Mouse (Mus musculus) liver, postnatal 0 days (tissue): Measurements from ENCODE around the gene Tmem91. TPM values are rescaled to one million over a fixed set of nuclear protein-coding genes. Genes with fewer than 3 reads are reported as not detected.

Source experiments
- ATAC-seq: fragments of 200-750 bp; cut with Nextera tagmentation; 2 replicates; pipeline ENCODE4 v1.8.0; 2017; ENCODE audit warnings: mild to moderate bottlenecking, moderate library complexity
- DNase-seq: peaks from one replicate; pipeline ENCODE4 v3.0.0-alpha.2; 2016
- H3K27ac ChIP-seq: fragments of 300-500 bp; sonication (generic); 2 replicates; pipeline ENCODE4 v1.5.1; 2014; ENCODE audit warnings: antibody characterized with exemption, moderate library complexity, mild to moderate bottlenecking, low read depth
- H3K27me3 ChIP-seq: fragments of 300-500 bp; sonication (generic); 2 replicates; pipeline ENCODE4 v1.6.1; 2014; ENCODE audit warnings: low read length, control low read depth, mixed read lengths; ENCODE audit not compliant: insufficient read depth
- H3K36me3 ChIP-seq: fragments of 300-500 bp; sonication (generic); replicated peaks from 2 replicates; pipeline ENCODE4 v1.6.1; 2014; ENCODE audit warnings: mild to moderate bottlenecking, control low read depth, low read length, moderate library complexity, mixed read lengths; ENCODE audit not compliant: insufficient read depth
- H3K4me1 ChIP-seq: fragments of 300-500 bp; sonication (generic); 2 replicates; pipeline ENCODE4 v1.6.1; 2014; ENCODE audit warnings: antibody characterized with exemption, mild to moderate bottlenecking, control low read depth; ENCODE audit not compliant: insufficient read depth
- H3K4me2 ChIP-seq: fragments of 300-500 bp; sonication (generic); 2 replicates; pipeline ENCODE4 v1.6.1; 2014; ENCODE audit warnings: low read depth, mild to moderate bottlenecking, low read length, moderate library complexity, mixed read lengths
- H3K4me3 ChIP-seq: fragments of 300-500 bp; sonication (generic); 2 replicates; pipeline ENCODE4 v1.5.1; 2014; ENCODE audit warnings: low read depth, low read length
- H3K9ac ChIP-seq: fragments of 300-500 bp; sonication (generic); replicated peaks from 2 replicates; pipeline ENCODE4 v1.6.1; 2014; ENCODE audit warnings: mild to moderate bottlenecking, moderate library complexity
- H3K9me3 ChIP-seq: fragments of 300-500 bp; sonication (generic); 2 replicates; pipeline ENCODE4 v1.6.1; 2016; ENCODE audit warnings: mild to moderate bottlenecking, control low read depth, low read length, mixed read lengths
- CTCF ChIP-seq: sonication (generic); IDR thresholded peaks from 2 replicates; pipeline ENCODE4 v1.5.1; 2016; ENCODE audit warnings: antibody characterized with exemption, low read depth
- EP300 ChIP-seq: IDR thresholded peaks from 2 replicates; pipeline ENCODE4 v1.6.1; 2016; ENCODE audit warnings: antibody characterized with exemption, low read depth, mild to moderate bottlenecking
- WGBS: fragments of 180-500 bp; shearing (Covaris S2); extraction: QIAGEN DNeasy Blood & Tissue Kit; methylation state at CpG from one replicate; pipeline ENCODE4 v1.1.7; 2014; ENCODE audit not compliant: insufficient replicate concordance; 5-methylcytosine and 5-hydroxymethylcytosine counted together
- polyA plus RNA-seq: library from polyadenylated mRNA; unstranded; fragments of >200 nt; fragmentation: Nextera tagmentation; extraction: Ambion mirVana; gene quantifications from 2 replicates; pipeline ENCODE4 v1.2.1, GENCODE M21; 2015

Gene Tmem91
- polyA plus RNA-seq, 1 experiment from 2014 or later: 0.76 TPM

GRCm38 (mm10) chr7:25715731-25716271 lies 40.8 kb upstream of the Tmem91 start:
- peaks cover 40% of the 10 kb centered on the region for H3K36me3 ChIP-seq
- no peak overlapping the region for H3K4me2 ChIP-seq
- 95% methylated on average over 22 of the region's 22 CpGs for WGBS
- no peak for TF ChIP-seq EP300
- no peak for TF ChIP-seq CTCF
- H3K4me1 ChIP-seq: peaks cover 24% of the 10 kb centered on the region
- H3K27me3 ChIP-seq: no peaks in the 10 kb centered on the region
- DNase-seq (no peak), ATAC-seq (no peak)
- H3K4me3 ChIP-seq: no peak overlapping the region
- H3K9me3 ChIP-seq: no peaks in the 10 kb centered on the region
- H3K27ac ChIP-seq: no peak overlapping the region
- no peak overlapping the region for H3K9ac ChIP-seq

GRCm38 (mm10) chr7:25714581-25714980 lies 39.6 kb upstream of the Tmem91 start:
- 92% methylated on average over 8 of the region's 8 CpGs for WGBS
- Histone ChIP-seq H3K4me3 (no peak overlapping the region), H3K4me1 (peaks cover 35% of the 10 kb centered on the region), H3K27ac (no peak overlapping the region), H3K36me3 (peaks cover 33% of the 10 kb centered on the region), H3K9me3 (no peaks in the 10 kb centered on the region), H3K4me2 (no peak overlapping the region), H3K9ac (no peak overlapping the region), H3K27me3 (no peaks in the 10 kb centered on the region)
- no peak for ATAC-seq
- TF ChIP-seq EP300: no peak
- no peak for TF ChIP-seq CTCF
- no peak for DNase-seq

- no peak overlapping the region for H3K4me2 ChIP-seq
- peaks cover 27% of the 10 kb centered on the region for H3K4me1 ChIP-seq
- H3K9ac ChIP-seq: no peak overlapping the region
- ATAC-seq (no peak), DNase-seq (no peak)
- H3K9me3 ChIP-seq: no peaks in the 10 kb centered on the region
- no peak overlapping the region for H3K4me3 ChIP-seq
- no peaks in the 10 kb centered on the region for H3K27me3 ChIP-seq
- H3K27ac ChIP-seq: no peak overlapping the region
- peaks cover 33% of the 10 kb centered on the region for H3K36me3 ChIP-seq
- TF ChIP-seq EP300 (no peak), CTCF (no peak)
- WGBS: 82% methylated on average over 9 of the region's 9 CpGs
Observed at GRCm38 (mm10) chr7:25712801-25713200, 37.8 kb upstream of the Tmem91 start.

GRCm38 (mm10) chr7:25711731-25712197 lies 36.8 kb upstream of the Tmem91 start:
- ATAC-seq: peak; percentile 56; the same call in 1 of the 2 replicates
- no peak overlapping the region for H3K4me3 ChIP-seq
- H3K4me1 ChIP-seq: peaks cover 34% of the 10 kb centered on the region
- no peaks in the 10 kb centered on the region for H3K27me3 ChIP-seq
- WGBS: 25% methylated on average over 7 of the region's 7 CpGs
- no peaks in the 10 kb centered on the region for H3K9me3 ChIP-seq
- H3K36me3 ChIP-seq: peaks cover 33% of the 10 kb centered on the region
- 0 out of 2 replicates have a peak overlapping the region, but pooled peaks have one; percentile 9 for H3K4me2 ChIP-seq
- peak overlapping the region; percentile 70 for H3K27ac ChIP-seq
- TF ChIP-seq EP300 (no peak), CTCF (no peak; the same call in 1 of the 2 replicates)
- no peak overlapping the region for H3K9ac ChIP-seq
- peak; percentile 53 for DNase-seq

- Histone ChIP-seq H3K4me1 (peaks cover 40% of the 10 kb centered on the region), H3K36me3 (peaks cover 33% of the 10 kb centered on the region), H3K9me3 (no peaks in the 10 kb centered on the region), H3K27ac (peak overlapping the region; percentile 70), H3K4me3 (no peak overlapping the region), H3K9ac (no peak overlapping the region), H3K27me3 (no peaks in the 10 kb centered on the region), H3K4me2 (no peak overlapping the region)
- TF ChIP-seq EP300 (no peak), CTCF (no peak)
- DNase-seq: no peak
- WGBS: 58% methylated on average over 5 of the region's 5 CpGs
- ATAC-seq: peak; percentile 7; the same call in 1 of the 2 replicates
Observed at GRCm38 (mm10) chr7:25711165-25711564, 36.2 kb upstream of the Tmem91 start.

GRCm38 (mm10) chr7:25710519-25711130 lies 35.7 kb upstream of the Tmem91 start:
- H3K36me3 ChIP-seq: peaks cover 28% of the 10 kb centered on the region
- no peak for DNase-seq
- no peak overlapping the region for H3K4me3 ChIP-seq
- no peak overlapping the region for H3K4me2 ChIP-seq
- H3K9ac ChIP-seq: 0 out of 2 replicates have a peak overlapping the region, but pooled peaks have one; percentile 2
- TF ChIP-seq EP300: no peak
- no peak for TF ChIP-seq CTCF
- 37% methylated on average over 7 of the region's 7 CpGs for WGBS
- no peak for ATAC-seq
- no peaks in the 10 kb centered on the region for H3K27me3 ChIP-seq
- H3K9me3 ChIP-seq: no peaks in the 10 kb centered on the region
- H3K27ac ChIP-seq: peak overlapping the region; percentile 70
- H3K4me1 ChIP-seq: peaks cover 44% of the 10 kb centered on the region
